Mouse (Mus musculus) embryo, embryonic 11.5 days (tissue): ENCODE results near the gene Cdh12.
A peak's percentile ranks its signal among the peaks of the same experiment; 100 is the strongest.
"Not testable (repeated sequence)": the region's sequence is repeated elsewhere in the genome, so short reads cannot be mapped to it uniquely, and the experiment has no call there.

ENCODE experiments used
- DNase-seq: peaks from one replicate; pipeline ENCODE4 v3.0.0-alpha.2; 2012; ENCODE audit warnings: low read depth, low spot score

Cdh12 gene

DNA sequence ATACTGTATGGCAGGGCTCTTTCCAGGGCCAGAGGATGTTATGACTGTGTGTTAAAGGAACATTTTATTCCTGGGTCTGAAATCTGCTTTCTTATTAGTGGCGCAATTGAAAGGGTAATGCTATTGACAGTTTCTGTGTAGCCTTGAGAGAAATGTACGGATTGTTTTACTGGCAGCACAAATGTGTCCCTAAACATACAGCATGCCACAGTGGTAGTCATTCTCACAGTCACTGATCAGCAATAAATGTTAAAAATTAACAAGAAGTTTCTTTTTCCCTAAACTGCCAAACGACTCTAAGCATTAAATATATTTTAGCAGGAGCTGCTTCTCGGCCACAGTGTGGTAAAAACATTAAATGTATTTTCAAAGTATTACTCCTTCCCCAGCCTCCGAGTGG is 926.4 kb downstream of the Cdh12 start:
- no peak for DNase-seq

DNA sequence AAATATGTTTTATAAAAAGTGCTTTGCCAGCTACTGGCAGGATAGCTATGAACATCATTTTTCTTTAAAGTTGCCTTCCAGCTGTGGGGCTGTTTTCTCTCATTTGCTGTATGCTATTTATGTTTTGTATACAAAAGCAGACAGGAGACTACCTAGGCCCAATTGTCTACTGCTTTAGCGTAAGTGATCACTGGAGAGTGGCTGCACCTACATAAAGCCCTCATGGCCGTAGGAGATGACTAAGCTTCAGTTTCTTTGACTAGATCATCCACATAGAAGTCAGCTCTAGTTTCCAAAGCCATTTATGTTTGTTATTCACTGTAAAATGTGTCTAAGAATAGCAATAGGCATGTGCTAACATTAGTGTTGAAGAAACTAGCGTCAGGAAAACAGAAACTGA is 926.8 kb downstream of the Cdh12 start:
- no peak for DNase-seq

DNA sequence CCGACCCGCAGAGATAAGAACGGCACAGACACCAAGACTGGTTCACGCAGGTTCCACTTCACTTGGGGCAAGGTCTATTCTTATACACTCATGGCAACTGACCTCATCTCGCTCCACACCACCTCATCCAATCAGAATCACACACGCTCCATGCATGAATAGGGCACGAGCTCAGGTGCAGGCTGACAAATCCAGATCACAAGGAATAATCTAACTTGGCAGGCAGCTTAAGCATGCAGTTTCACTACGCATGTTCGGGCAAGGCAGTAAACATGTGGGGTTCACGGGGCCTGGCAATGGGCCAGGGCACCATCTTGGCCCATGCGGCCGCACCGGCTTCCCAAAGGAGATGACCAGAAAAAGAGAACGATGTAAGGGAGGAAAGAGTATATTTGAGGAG is 942.4 kb downstream of the Cdh12 start:
- DNase-seq: not testable (repeated sequence)

DNA sequence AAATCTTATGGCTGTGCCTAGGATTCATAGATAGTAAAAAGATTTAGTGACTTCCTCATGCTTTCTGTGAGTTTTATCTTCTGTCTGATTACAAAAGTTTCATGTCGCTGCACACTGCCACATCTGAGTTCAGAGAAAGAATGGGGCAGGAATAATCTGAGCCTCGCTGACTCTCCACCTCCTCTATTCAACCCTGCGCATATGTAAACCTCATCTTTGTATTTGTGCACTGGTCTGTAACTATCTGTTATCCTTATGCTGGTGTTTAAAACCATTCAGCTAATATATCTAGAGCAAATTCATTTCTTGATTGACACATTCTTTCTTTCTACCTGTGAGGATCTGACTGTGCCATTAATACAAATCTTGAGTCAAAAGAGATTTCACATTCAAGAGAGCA is 944.0 kb downstream of the Cdh12 start:
- DNase-seq: no peak

DNA sequence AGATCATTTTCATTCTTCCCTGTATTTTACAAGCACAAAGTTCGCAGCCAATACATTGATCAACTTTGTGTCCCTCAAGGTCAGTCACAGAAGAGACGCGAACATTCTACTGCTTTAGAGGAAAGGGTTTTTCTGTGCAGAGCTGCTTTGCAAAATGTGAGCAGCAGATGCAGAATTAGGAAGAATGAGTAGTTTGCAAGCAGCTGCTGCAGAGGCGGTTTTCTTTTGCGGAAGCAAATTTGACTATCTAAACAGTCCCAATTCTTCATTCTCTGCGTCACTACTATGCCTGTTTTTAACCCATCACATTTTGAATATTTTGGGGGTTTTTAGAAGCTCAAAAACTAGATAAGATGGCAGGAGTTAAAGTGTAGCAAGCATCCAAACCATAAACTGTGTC is 956.1 kb downstream of the Cdh12 start:
- no peak for DNase-seq

DNA sequence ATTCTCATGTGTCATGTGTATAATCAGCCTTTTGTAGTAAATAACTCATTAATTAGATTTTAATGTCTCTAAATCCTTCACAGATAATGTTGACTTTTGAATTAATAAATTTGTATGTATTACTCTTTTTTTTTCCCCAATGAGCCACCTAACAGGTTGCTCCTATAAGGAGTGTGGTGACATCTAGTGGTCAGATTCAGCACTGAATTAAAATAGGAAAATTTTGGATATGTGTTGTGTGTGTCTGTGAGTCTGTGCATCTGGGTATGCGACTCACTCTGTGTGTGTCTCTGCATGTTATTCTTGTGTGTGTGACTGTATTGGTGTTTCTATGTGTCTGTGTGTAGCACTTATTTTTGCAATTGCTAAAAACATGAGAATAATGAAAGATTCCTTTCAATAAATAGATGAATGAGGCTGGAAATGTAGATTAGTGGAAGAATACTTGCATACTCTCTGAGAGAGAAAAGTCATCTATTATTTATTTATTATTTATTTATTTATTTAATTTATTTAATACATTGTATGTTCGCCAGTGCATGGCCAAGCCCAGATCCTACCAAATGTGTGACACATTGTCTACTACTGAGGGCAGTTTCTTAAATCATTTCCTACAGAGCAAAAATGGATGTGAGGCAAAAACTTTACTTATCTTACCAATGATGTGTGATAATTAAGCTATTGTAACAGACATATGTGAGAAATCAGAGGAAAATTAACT is 958.4 kb downstream of the Cdh12 start:
- DNase-seq: peak; percentile 38

DNA sequence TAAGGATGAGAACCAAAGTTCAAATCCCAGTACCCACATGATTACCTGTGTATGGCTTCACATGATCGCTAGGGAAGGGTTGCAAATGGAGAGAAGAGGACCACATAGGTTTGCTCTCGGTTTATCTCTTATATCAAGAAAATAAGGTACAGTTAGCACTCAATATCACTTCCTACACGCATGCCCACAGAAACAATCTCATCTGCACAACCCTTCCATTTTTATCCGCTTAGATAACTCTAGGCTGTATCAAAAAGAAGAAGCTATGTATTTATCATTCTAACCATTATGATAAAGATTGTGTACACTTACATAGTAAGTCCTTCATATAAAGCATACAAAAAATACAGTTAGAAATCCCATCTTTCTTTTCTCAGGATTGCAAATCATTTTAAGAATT is 988.3 kb downstream of the Cdh12 start:
- no peak for DNase-seq

DNA sequence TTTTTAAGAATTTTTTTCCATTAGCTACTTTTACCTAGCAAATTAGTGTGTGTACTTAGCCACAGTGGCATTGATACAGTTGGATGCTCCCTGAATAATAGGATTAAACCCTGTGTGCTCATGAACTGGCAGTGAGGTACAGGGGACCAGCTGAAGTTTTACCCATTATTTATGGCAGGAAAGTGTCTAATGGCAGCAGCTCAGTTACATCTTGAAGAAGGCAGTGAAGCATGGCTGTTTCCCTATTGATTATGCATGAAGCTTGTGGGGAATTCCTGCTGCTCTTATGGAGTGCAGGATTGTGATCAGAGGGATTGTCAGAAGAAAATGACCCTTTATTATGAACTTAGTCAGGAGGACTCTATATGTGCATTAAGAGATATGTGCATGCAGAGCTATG is 988.9 kb downstream of the Cdh12 start:
- DNase-seq: no peak

DNA sequence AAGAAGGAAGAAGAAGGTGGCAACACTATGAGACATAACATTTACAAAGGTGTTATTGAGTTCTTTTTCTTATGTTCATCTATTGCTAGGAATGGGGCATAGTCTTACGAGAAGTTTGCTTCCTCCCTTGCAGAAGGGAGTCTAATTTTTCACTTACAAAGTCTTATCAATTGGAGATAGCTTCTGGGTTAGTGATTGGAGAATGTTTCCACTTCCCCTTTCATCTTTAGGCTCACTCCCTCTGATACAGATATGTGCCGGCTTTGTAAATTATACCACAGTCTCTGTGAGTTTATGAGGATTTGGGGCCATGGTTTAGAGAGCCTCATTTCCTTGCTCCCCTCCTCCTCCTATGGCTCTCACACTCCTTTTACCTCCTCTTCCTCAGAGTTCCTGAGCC is 1009.0 kb downstream of the Cdh12 start:
- no peak for DNase-seq

DNA sequence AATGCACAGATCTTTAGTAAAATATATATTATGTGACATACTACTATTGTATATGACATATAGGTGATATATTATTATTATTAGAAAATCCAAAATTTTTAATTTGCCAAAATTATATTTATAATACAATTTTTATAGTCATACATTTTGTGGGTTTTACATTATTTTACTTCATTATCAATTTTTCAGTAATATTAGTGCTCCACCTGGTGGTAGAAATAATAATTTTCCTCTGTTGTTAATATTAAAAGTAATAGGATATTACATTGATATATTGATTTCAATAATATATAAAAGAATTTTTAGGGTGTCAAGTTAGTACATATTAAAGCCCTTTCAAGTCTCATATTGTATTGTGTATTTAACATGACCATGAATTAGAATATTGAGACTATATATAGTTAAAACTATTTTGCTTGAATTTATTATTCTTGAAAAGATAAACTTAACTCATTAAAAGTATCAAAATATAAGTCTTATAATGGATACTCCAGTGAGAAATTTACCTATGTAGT is 1070.3 kb downstream of the Cdh12 start:
- no peak for DNase-seq

DNA sequence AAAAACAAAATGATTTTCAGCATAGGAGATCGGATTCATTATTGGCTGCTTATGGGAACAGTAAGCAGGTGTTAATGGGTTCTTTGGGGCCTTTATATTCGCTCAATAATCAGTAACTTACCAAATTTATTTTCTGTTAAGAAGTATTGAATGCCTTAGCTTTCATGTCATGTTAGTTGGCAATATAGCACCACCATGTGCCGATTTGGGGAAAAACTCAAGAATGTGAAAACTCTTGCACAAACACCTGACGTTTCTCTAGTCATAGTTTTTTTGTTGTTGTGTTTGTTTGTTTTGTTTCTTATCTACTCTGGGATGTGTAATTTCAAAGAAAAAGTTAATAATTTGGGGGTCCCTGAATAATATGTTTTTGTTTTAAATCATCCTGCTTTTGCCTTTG is 1081.7 kb downstream of the Cdh12 start:
- DNase-seq: no peak

DNA sequence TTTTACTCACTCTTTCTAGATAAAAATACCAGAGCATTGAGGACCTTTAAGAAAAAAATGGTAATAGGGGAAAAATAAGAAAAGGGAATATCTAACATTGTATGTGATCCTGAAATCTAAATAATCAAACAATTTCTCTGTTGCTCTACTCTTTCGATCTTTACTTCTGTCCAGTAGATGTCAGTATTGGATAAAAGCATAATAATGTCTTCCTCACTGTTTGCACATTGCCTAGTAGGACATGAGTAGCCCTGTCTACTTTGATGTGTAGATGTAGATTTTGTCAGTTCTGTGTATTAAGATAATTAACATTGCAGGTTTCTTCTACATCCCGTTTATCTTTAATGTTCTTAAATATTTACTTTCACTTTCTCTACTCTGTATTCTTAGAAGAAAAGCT is 1087.8 kb downstream of the Cdh12 start:
- peak; percentile 7 for DNase-seq

DNA sequence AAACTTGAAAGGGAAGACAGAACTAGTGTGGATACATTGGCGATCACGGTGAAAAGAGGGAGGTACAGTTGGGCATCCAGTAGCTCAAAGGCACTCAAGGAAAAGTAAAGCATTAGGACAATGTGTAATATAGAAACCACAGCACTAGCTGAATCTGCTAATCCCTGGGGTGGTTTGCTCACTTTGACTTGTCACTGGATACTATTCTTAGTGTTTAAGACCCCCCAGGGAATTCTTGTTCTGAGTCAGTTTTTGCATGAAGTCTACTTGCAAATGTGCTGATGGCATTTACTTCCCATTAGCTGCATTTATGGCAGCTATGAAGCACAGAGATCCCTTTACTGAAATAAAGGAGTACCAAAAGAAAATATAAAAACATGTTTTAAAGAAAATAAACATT is 1095.7 kb downstream of the Cdh12 start:
- no peak for DNase-seq

DNA sequence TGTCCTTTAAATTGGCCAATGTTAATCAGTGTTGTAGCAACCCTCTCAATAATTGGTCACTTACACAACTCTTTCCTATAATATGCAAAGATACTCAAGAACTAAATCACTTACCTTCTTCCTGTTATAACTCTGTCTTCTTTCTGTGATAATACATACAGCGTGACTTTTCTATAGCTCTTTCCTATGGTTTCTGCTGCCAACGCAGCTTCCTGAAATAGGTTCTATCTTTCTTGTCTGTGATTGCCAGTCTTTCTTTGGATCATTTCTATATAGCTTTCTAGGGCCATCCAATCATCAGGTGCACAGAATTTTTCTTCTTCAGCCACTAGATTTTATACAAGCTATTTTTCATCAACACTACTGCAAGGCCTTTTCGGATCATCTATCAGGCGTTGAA is 1106.9 kb downstream of the Cdh12 start:
- DNase-seq: no peak

DNA sequence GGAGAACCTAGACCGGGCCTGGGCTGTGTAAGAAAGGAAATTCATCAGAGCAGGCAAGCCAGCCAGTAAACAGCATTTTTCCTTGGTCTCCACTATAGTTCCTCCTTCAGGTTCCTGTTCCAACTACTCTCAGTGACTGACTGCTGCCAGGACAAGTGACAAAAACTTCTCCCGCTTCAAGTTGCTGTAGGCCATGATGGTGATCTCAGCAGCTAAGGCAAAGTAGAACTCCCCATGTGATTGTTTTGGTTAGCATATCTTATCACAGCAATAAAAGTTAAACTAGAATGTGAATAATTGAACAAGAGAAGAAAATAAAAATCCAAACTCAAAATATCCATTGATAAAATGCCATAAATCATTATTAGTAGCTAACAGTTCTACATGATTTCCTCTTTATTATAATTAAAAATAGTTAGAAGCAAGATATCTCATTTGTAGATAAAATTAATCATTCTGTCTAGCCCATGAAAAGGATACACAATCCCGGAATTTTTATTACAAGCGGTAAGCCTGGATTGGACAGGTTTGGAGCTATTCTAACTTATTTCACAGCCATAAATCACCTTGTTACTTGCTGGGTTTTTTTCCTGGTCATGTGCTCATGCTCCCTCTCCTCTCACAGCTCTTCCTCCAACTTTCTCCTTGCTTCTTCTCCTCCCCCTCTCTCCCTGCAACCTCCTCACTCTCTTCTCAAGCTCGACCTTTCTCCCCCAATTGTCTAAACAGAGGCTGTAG is 1117.4 kb downstream of the Cdh12 start:
- no peak for DNase-seq

DNA sequence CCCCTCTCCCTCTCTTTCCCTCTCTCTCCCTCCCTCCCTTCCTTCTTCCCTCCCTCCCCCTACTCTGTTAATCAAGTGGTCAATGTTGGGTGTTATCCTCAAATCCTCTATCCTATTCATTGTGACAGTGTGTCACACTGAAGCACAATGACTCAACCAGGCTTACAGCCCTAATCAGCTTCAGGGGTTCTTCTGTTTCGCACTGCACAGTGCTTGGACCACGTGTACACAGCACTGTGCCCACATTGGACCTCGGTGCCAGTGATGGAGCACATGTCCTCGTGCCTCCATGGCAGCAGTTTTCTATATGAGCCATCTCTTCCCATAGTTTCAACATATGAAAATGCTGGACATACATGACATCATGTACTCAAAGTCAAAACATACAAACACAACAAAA is 1155.4 kb downstream of the Cdh12 start:
- no peak for DNase-seq
